Mouse (Mus musculus) ES-E14 (cell line): Measurements from ENCODE around the gene Faap20.

Experiments used
- HCFC1 ChIP-seq: IDR thresholded peaks from 2 replicates; pipeline ENCODE4 v1.6.1; 2012; ENCODE audit warnings: low read length, inconsistent platforms, borderline replicate concordance; ENCODE audit not compliant: insufficient read depth
- ZNF384 ChIP-seq: IDR thresholded peaks from 2 replicates; pipeline ENCODE4 v1.6.1; 2012; ENCODE audit warnings: low read depth, low read length, inconsistent platforms

GRCm38 (mm10) chr4:155280768-155281121 lies 31.1 kb downstream of the Faap20 start:
- TF ChIP-seq HCFC1 (no peak), ZNF384 (no peak)
